Mouse (Mus musculus) E14TG2a.4 (cell line): ENCODE data around the gene Adk.
"Not testable (repeated sequence)": the region's sequence is repeated elsewhere in the genome, so short reads cannot be mapped to it uniquely, and the experiment has no call there.

Source experiments
- H3K27me3 ChIP-seq: 2 replicates; pipeline ENCODE4 v1.6.1; 2014; ENCODE audit warnings: low read length, control low read depth; ENCODE audit not compliant: insufficient read depth
- H3K36me3 ChIP-seq: 2 replicates; pipeline ENCODE4 v1.6.1; 2014; ENCODE audit warnings: low read length, control low read depth; ENCODE audit not compliant: insufficient read depth
- H3K4me1 ChIP-seq: replicated peaks from 2 replicates; pipeline ENCODE4 v1.6.1; 2014; ENCODE audit warnings: low read depth, low read length, control low read depth
- H3K4me3 ChIP-seq: replicated peaks from 2 replicates; pipeline ENCODE4 v1.5.1; 2014; ENCODE audit warnings: mild to moderate bottlenecking, low read length
- H3K9me3 ChIP-seq: 2 replicates; pipeline ENCODE4 v1.6.1; 2014; ENCODE audit warnings: low read length, control low read depth
- CTCF ChIP-seq: conservative IDR thresholded peaks from 2 replicates; pipeline ENCODE4 v1.5.1; 2014; ENCODE audit warnings: low read length
- NANOG ChIP-seq: IDR thresholded peaks from 2 replicates; pipeline ENCODE4 v1.6.1; 2014; ENCODE audit warnings: borderline replicate concordance, low read length, mixed read lengths
- POU5F1 ChIP-seq: IDR thresholded peaks from 2 replicates; pipeline ENCODE4 v1.6.1; 2014; ENCODE audit warnings: low read length, borderline replicate concordance

Gene Adk

GRCm38 (mm10) chr14:21474593-21475132 is 422.3 kb downstream of the Adk start:
- peak overlapping the region; percentile 59; the same call in 1 of the 2 replicates for H3K4me3 ChIP-seq
- not testable (repeated sequence) for H3K9me3 ChIP-seq, H3K27me3 ChIP-seq, H3K36me3 ChIP-seq
- peaks cover 92% of the 10 kb centered on the region for H3K4me1 ChIP-seq
- peak; percentile 92 for TF ChIP-seq NANOG

- peaks cover 80% of the 10 kb centered on the region for H3K4me1 ChIP-seq
- H3K27me3 ChIP-seq: no peaks in the 10 kb centered on the region
- TF ChIP-seq NANOG: no peak
- TF ChIP-seq CTCF: no peak
- TF ChIP-seq POU5F1: no peak
- H3K9me3 ChIP-seq: no peaks in the 10 kb centered on the region
- H3K36me3 ChIP-seq: peaks cover 5% of the 10 kb centered on the region
- H3K4me3 ChIP-seq: peak overlapping the region; percentile 59
These were observed 424.8 kb downstream of the Adk start for GRCm38 (mm10) chr14:21477181-21477580.

GRCm38 (mm10) chr14:21479566-21479965 is 427.2 kb downstream of the Adk start:
- H3K36me3 ChIP-seq: peaks cover 29% of the 10 kb centered on the region
- peaks cover 64% of the 10 kb centered on the region for H3K4me1 ChIP-seq
- peak overlapping the region; percentile 26; the same call in 1 of the 2 replicates for H3K4me3 ChIP-seq
- H3K9me3 ChIP-seq: no peaks in the 10 kb centered on the region
- TF ChIP-seq POU5F1 (no peak), CTCF (peak; percentile 20; the same call in 1 of the 2 replicates)
- H3K27me3 ChIP-seq: no peaks in the 10 kb centered on the region

GRCm38 (mm10) chr14:21480191-21480590 is 427.8 kb downstream of the Adk start:
- peaks cover 62% of the 10 kb centered on the region for H3K4me1 ChIP-seq
- TF ChIP-seq POU5F1 (no peak), NANOG (no peak), CTCF (no peak)
- peaks cover 35% of the 10 kb centered on the region for H3K36me3 ChIP-seq
- peak overlapping the region; percentile 98 for H3K4me3 ChIP-seq
- no peaks in the 10 kb centered on the region for H3K27me3 ChIP-seq
- H3K9me3 ChIP-seq: no peaks in the 10 kb centered on the region

GRCm38 (mm10) chr14:21481231-21481630 is 428.9 kb downstream of the Adk start, which contains the start of gene Kat6b:
Gene Kat6b (plus strand): TSS chr14:21481434.
- H3K27me3 ChIP-seq: no peaks in the 10 kb centered on the region
- peak within 1 kb of the TSS; percentile 98 for H3K4me3 ChIP-seq
- no peak for TF ChIP-seq NANOG
- TF ChIP-seq CTCF: no peak
- no peak for TF ChIP-seq POU5F1
- H3K36me3 ChIP-seq: peaks cover 37% of the 10 kb centered on the region
- H3K4me1 ChIP-seq: peaks cover 55% of the 10 kb centered on the region
- no peaks in the 10 kb centered on the region for H3K9me3 ChIP-seq

GRCm38 (mm10) chr14:21484199-21484598 is 431.8 kb downstream of the Adk start:
- H3K9me3 ChIP-seq: no peaks in the 10 kb centered on the region
- peaks cover 49% of the 10 kb centered on the region for H3K4me1 ChIP-seq
- H3K27me3 ChIP-seq: no peaks in the 10 kb centered on the region
- TF ChIP-seq NANOG (peak; percentile 83), CTCF (no peak), POU5F1 (no peak)
- H3K4me3 ChIP-seq: peak overlapping the region; percentile 98
- H3K36me3 ChIP-seq: peaks cover 58% of the 10 kb centered on the region

GRCm38 (mm10) chr14:21484693-21485092 is 432.3 kb downstream of the Adk start:
- TF ChIP-seq CTCF: no peak
- TF ChIP-seq NANOG: no peak
- no peak for TF ChIP-seq POU5F1
- Histone ChIP-seq H3K36me3 (peaks cover 63% of the 10 kb centered on the region), H3K4me1 (peaks cover 50% of the 10 kb centered on the region), H3K27me3 (no peaks in the 10 kb centered on the region), H3K9me3 (no peaks in the 10 kb centered on the region), H3K4me3 (peak overlapping the region; percentile 98)

GRCm38 (mm10) chr14:21485961-21486520 is 433.7 kb downstream of the Adk start:
- TF ChIP-seq POU5F1: peak; percentile 52; the same call in 1 of the 2 replicates
- TF ChIP-seq CTCF: no peak
- TF ChIP-seq NANOG: peak; percentile 99
- peak overlapping the region; percentile 98 for H3K4me3 ChIP-seq
- H3K4me1 ChIP-seq: peaks cover 51% of the 10 kb centered on the region
- no peaks in the 10 kb centered on the region for H3K27me3 ChIP-seq
- peaks cover 77% of the 10 kb centered on the region for H3K36me3 ChIP-seq
- no peaks in the 10 kb centered on the region for H3K9me3 ChIP-seq

- not testable (repeated sequence) for H3K9me3 ChIP-seq, H3K27me3 ChIP-seq
- Histone ChIP-seq H3K4me1 (peaks cover 62% of the 10 kb centered on the region), H3K36me3 (peaks cover 84% of the 10 kb centered on the region), H3K4me3 (peak overlapping the region; percentile 98; the same call in 1 of the 2 replicates)
These were observed 434.8 kb downstream of the Adk start for GRCm38 (mm10) chr14:21487135-21487534.

- Histone ChIP-seq H3K36me3 (peaks cover 84% of the 10 kb centered on the region), H3K4me1 (peaks cover 73% of the 10 kb centered on the region), H3K4me3 (peak overlapping the region; percentile 66)
- H3K27me3 ChIP-seq, H3K9me3 ChIP-seq: not testable (repeated sequence)
These were observed 436.2 kb downstream of the Adk start for GRCm38 (mm10) chr14:21488426-21489115.
